Mouse (Mus musculus): ENCODE results near the gene Ripor2.

The Ripor2 gene

DNA sequence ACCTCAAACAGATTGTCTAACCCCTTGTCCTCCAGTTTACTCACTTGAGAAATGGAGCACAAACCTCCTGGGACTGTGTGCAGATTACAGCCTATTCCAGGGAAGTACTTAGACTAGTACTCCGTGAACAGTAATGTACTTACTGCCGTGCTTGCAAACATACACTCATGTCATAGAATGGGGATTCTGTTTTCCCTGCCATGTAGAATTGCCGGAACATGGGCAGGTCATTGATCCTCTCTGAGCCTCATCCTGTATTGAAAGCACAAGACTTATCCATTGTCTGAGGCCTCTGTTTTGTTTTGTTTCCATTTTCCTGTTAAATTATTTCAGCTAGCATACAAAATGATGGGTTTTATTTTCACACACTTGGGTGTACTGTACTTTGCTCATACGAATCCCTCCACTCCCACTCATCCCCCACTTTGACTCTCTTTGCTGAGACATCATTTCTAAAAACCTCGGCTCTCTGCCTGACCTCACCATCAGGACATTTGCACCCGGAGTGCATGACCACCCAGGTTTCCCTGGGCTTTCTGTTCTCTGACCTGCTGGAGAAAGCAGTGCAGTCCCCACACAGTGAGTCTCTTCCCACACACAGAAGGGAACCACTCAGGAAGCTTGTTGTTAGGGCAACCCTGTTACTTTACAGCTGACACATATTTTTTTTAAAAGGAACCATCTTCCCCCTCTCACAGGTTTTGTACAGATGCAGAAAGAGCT lies 35.2 kb downstream of the Ripor2 start:
- DNase-seq (ENCODE audit: low read depth, low spot score), result peak; percentile 56

GRCm38 (mm10) chr13:24617799-24618130 lies 35.8 kb downstream of the Ripor2 start:
- DNase-seq (ENCODE audit: low read depth, low spot score), result no peak

- no peak for DNase-seq (ENCODE audit: low read depth, low spot score)
These were observed 37.7 kb downstream of the Ripor2 start for GRCm38 (mm10) chr13:24619711-24620110.

- no peak for DNase-seq (ENCODE audit: low read depth, low spot score)
These were observed 38.5 kb downstream of the Ripor2 start for GRCm38 (mm10) chr13:24620439-24620838.

DNA sequence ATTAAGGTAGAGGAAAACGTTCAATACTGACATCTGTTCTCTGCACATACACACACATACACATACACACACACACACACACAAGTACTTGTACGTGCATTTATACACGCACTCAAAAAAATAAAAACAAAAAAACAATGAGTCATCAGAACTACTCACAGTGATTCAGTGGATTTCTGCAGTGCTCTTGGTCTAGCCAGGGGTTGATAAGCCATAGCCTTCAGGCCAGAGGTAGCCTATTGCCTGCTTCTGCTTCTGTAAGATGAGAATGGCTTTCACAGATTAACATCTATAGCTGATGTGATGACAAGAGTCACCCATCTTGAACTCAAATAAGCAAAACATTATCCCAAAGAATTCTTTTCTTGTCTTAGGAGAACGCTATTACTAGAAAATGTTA lies 41.6 kb downstream of the Ripor2 start:
- no peak for DNase-seq (ENCODE audit: low read depth, low spot score)

DNA sequence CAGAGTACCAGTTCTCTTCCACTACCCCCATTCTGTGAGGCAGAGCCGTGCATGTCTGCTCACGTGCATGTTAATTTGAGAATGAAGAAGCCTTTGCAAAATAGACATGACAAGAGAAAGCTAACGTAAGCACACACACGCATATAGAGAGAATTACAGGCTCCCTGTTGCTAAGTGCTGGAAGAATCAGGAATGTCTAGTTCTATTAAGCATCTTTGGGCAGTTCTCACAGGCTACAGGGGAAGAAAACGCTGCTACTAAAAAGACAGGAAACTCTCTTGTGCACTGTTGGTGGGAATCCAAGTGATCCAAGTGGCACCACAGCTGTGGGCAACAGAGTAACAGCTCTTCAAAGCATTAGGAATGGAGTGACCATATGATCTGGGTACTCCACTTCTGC lies 43.1 kb downstream of the Ripor2 start:
- DNase-seq (ENCODE audit: low read depth, low spot score), result peak; percentile 32

- DNase-seq (ENCODE audit: low read depth, low spot score), result no peak
These were observed 44.9 kb downstream of the Ripor2 start for GRCm38 (mm10) chr13:24626698-24627436.

DNA sequence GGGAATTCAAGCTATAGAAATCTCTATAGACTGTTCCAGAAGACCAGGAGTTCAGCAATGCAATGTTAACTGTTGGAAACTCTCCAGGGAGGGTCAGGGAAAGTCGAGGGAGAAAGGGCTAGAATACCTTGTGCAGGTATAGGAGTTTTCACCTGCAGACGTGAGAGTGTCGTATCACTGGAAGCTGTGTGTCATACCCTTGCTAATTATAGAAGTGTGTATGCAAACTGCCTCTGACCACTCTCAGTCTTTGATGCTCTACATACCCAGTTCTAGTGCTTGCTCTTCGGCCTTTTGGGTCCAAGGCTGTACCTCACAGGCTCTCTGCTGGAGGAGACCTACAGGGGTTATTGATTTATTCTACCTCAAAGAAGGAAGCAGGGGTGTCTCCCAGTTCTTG lies 46.2 kb downstream of the Ripor2 start:
- no peak for DNase-seq (ENCODE audit: low read depth, low spot score)

DNA sequence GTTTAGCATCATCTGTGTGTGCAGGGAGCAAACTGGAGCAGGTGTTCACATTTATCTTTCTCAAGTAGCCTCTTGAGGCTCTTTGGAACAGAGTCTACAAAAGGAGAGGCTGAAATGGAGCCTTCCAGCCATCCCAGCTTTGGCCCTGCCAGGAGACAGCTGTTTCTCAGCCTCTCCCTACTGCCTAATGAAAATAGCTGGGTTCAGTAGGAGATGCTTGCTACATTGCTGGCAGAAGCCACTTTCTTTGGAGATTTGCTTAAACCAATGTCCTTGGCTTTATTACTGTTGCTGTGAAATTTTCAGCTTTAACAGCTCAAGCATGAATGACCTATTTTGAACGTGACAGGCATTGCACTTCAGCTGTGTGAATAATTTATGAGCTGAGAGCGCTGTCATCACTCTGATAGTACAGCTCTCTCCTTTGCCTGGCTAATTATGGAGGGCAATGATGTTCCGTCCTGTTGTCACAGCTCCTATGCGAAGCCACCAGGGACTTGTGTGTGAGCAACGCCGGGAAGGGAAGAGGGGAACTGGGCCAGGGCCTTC lies 47.2 kb downstream of the Ripor2 start:
- peak; percentile 59 for DNase-seq (ENCODE audit: low read depth, low spot score)

DNA sequence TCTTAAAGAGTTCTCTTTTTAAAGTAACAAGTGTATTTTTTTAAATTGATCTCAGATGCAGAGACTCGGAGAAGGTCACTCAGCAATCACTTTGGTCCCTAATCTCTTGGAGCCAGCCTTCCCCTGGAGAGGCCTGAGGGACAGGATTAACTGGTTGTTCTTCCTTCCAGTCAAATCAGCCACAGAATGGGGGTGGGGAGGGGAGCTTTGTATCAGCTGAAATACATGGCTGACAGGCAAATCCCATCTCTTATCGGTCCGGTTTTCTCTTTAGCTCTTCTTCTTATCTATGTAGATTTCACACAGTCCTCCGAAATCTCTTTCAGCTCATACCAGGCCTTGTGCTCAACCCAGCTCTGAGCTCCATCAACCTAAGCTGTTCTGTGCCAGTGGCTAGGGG lies 48.4 kb downstream of the Ripor2 start:
- DNase-seq (ENCODE audit: low read depth, low spot score), result no peak

GRCm38 (mm10) chr13:24632988-24633577 lies 51.1 kb downstream of the Ripor2 start:
- no peak for DNase-seq (ENCODE audit: low read depth, low spot score)

DNA sequence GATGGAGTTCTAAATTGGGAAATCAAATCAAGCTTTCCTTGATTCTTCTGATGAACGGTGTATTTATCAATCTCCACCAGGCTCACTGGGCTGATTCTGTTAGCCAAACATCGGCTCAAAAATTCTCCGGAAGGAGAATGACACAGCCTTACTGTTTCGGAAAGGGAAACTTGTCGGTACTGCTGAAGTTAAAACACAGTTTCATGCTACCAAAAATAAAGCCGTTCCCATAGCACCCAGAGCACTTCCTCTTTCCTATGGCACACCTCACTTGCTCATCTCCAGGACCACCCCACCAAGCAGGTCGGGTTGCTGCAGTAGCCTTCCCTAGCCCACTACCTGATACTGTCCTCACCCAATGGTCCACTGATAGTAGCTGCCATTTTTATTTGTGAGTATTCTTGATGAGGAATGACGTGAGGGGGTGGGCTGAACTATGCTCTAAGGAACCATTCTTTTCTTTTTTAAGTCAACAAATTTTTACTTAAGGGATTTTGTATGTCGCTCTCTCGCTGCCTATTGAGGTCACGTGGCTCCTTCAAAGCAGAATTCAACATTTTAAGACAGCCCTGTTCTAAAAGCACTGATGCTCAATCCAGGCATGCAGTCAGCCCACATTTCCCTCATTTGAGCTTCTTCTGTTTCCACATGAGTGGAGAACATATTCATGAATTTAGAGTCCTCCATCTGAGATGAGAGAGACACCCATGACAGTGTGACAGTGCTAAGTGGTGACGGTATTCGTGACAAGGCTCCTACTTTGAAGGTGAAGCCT lies 52.5 kb downstream of the Ripor2 start:
- DNase-seq (ENCODE audit: low read depth, low spot score), result peak; percentile 62

DNA sequence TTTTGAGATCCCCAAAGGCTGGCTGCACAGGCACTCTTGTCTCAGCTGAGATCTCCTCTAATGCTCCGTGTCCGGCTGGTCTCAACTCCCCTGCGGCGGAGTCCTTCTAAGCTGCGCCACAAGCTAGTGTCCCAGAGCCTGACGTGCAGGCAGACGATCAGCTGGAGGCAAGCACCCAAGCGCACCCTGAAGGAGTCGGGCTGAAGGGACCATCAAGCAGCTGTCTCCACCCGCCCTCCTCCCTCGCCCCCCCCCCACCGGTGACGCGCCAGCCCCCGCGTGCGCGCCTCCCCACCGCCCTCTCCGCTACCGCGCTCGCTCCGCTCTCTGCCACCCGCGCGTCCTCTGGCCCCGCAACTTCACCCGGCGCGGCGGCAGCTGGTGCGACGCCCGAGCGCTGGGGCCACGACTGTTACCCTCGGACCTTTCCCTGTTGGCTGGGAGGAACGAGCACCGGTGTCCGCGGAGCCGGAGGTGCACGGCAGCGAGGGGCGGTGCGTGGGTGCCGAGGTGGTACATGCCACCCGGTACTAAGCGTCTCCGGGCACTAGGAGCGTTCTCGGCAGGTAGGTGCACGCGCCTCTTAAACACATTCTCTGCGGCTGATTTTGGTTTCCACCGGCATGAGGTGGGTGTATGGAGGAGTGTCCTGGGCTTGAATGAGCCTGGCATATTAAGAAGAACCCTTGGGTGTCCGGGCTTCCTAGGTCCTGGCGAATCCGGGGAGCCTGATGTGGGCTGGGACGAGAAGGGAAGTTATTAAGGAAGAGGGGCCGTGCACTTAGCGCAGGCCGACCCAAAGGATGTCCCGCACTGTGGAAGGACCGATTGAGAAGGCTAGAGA lies 56.6 kb downstream of the Ripor2 start:
- peak; percentile 80 for DNase-seq (ENCODE audit: low read depth, low spot score)

DNA sequence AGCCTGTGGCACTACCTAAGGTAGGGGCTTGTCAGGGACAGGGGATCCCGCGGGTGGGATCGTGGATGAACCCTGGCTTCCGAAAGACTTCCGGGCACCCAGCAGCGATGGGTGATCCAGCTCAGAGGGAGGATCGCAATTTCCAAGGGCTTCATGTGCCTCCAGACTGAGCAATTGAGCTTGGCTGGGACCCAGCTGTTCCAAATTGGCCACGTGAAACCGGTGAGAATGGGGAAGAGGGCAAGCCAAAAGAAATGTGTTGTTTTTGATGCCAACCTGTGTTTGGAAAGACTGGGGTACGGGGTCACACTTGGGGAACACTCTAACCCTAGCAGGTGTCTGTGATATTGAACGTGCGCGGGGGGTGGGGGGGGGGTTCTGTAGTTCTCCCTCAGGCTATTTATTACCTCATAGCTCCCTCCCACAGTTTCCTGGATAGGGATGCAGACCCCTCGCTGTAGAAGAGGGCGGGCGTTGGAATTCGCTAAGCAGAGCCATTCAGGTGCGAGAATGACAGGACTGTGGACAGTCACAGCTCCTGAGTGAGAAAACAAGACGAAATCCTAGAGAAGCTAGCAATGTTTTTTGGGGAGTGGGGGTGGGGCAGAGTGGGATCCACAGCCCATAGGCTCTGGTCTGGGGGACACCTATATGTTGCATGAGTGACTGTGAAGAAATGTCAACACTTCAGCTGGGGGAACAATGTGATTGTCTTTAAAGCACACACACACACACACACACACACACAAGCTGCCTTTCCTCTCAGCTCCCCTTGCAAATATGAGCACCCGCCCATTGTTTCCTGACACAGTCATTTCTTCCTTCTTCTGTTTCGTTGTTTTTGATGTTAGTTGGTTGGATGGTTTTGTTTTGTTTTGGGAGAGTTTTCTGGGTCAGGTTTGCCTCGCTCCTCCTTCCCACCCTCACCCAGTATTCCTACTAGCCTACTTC lies 57.5 kb downstream of the Ripor2 start:
- peak; percentile 60 for DNase-seq (ENCODE audit: low read depth, low spot score)

DNA sequence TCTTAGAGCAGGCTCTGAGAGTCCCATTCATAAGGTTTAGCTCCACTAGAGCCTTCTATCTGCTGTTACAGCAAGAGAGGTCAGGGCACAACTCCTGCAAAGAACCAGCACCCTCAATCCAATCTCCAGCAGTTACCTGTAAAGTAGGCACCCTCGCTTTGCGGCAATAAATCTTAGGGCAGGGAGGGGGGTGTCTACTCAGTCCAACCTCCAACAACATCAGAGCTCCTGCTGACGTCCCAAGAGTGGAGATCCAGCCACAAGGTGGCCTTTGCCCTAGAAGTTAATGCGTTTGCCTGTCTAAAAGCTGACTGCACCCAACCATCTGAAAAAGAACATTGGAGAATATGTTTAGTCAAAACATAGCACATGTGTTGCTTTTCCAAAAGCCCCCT lies 58.2 kb downstream of the Ripor2 start:
- no peak for DNase-seq (ENCODE audit: low read depth, low spot score)

- no peak for DNase-seq (ENCODE audit: low read depth, low spot score)
These were observed 58.9 kb downstream of the Ripor2 start for GRCm38 (mm10) chr13:24640836-24641385.

- no peak for DNase-seq (ENCODE audit: low read depth, low spot score)
These were observed 59.8 kb downstream of the Ripor2 start for GRCm38 (mm10) chr13:24641491-24642430.

DNA sequence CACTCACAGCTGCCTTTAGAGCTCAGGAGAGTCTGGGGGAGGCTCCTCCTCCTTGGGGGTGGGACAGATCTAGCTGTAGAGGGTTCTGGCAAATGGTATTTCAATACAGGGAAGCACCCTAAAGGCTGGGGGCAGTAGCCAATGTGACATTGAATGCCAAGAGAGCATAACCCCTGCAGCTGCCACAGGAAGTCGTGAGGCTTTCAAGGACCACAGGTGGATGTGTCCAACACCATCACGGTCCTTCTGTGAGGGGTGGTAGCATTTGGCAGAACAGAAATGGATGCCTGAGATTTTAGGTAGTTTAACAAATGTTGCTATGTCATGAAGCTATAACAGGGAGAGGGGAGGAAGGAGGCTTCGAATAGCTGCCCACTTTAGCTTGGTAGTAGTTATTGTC lies 63.2 kb downstream of the Ripor2 start:
- DNase-seq (ENCODE audit: low read depth, low spot score), result no peak
